Mouse (Mus musculus): ENCODE results near the gene Eprs. TPM values are rescaled to one million over a fixed set of nuclear protein-coding genes. Genes with fewer than 3 reads are reported as not detected.
A peak's percentile ranks its signal among the peaks of the same experiment; 100 is the strongest.

Gene Eprs
- polyA plus RNA-seq, 1 experiment from 2014 or later, result 163 TPM

GRCm38 (mm10) chr1:185363526-185364182 is 810 bp downstream of the Eprs start:
- ATAC-seq (ENCODE audit: insufficient number of reproducible peaks, insufficient read depth, low FRiP score, low TSS enrichment), result peak; percentile 50; the same call in 1 of the 2 replicates
- H3K4me1 ChIP-seq, result peaks cover 16% of the 10 kb centered on the region
- H3K9ac ChIP-seq, result peak overlapping the region; percentile 90
- H3K36me3 ChIP-seq, result peaks cover 5% of the 10 kb centered on the region; the same call in 1 of the 2 replicates
- H3K4me2 ChIP-seq (replicated peaks), result peak overlapping the region; percentile 72
- no peaks in the 10 kb centered on the region for H3K9me3 ChIP-seq
- H3K27me3 ChIP-seq, result no peaks in the 10 kb centered on the region
- 4% methylated on average over 22 of the region's 22 CpGs for WGBS
- H3K27ac ChIP-seq, result peak overlapping the region; percentile 93
- peak overlapping the region; percentile 92 for H3K4me3 ChIP-seq

GRCm38 (mm10) chr1:185364183-185364540 is 1.3 kb downstream of the Eprs start:
- Histone ChIP-seq H3K4me3 (peak overlapping the region; percentile 92), H3K9ac (peak overlapping the region; percentile 90), H3K27me3 (no peaks in the 10 kb centered on the region), H3K27ac (no peak overlapping the region), H3K4me1 (peaks cover 16% of the 10 kb centered on the region), H3K4me2 (replicated peaks) (peak overlapping the region; percentile 72), H3K36me3 (peaks cover under 1% of the 10 kb centered on the region; the same call in 1 of the 2 replicates), H3K9me3 (no peaks in the 10 kb centered on the region)
- WGBS, result 46% methylated on average over 6 of the region's 6 CpGs
- ATAC-seq (ENCODE audit: insufficient number of reproducible peaks, insufficient read depth, low FRiP score, low TSS enrichment), result no peak

DNA sequence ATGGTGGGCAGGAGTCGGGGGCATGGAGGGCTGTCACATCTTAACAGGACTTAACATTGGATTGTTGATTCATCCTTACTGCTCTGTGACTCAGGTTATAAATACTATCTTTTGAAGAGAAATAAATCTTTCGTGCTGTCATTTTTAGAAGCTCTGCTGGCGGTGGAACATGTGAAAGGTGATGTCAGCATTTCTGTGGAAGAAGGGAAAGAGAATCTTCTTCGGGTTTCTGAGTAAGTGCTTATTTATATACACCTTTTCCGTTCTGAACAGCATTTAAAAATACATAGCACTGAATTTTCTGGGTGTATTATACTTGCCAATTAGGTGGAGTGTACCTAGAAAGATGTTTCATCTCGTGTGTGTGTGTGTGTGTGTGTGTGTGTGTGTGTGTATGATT is 4.5 kb downstream of the Eprs start:
- Histone ChIP-seq H3K4me2 (replicated peaks) (no peak overlapping the region), H3K9me3 (no peaks in the 10 kb centered on the region), H3K4me3 (no peak overlapping the region), H3K36me3 (peaks cover 22% of the 10 kb centered on the region), H3K9ac (no peak overlapping the region), H3K4me1 (peaks cover 16% of the 10 kb centered on the region), H3K27me3 (no peaks in the 10 kb centered on the region), H3K27ac (no peak overlapping the region)
- WGBS, result 85% methylated on average over 6 of the region's 6 CpGs
- no peak for ATAC-seq (ENCODE audit: insufficient number of reproducible peaks, insufficient read depth, low FRiP score, low TSS enrichment)

DNA sequence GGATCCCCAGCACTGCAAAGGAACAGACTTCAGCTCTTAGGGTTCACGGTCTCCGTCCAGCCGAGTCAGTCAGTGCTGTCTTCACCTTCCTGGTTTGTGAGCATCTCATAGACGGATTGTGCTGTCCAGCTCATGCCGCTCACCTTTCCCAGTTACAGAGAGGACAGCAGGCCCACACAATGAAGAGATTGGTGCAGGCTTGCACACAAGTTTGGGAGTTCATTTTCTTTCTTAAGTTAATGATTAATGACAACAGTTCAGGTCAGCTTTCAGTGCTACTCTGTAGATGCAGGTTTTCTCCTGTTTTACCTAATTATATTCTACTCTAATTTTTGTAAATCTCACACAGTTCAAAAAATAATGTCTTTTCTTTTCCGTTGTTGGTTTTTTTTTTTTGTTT is 7.1 kb downstream of the Eprs start:
- peaks cover 40% of the 10 kb centered on the region for H3K36me3 ChIP-seq

DNA sequence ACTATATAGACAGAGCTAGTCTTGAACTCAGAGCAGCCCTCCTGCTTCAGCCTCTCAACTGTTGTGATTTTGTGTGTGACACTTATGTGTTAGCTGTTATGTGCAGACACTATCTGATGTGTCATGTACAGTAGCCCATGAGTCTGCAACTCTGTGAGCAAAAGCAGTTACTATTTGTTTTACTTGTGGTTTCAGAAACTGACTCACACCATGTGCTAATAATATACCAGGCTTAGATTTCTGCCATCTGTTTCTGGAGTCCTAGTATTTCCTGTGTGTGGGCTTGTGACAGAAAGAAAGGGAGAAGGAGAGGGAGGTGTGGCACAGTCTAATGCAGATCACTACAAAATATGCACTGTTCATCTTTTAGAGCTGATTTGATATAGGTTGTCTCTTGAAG is 13.5 kb downstream of the Eprs start:
- Histone ChIP-seq H3K27ac (no peak overlapping the region), H3K36me3 (peaks cover 74% of the 10 kb centered on the region), H3K9me3 (no peaks in the 10 kb centered on the region), H3K4me2 (replicated peaks) (no peak overlapping the region), H3K9ac (no peak overlapping the region), H3K4me1 (no peaks in the 10 kb centered on the region), H3K4me3 (no peak overlapping the region), H3K27me3 (no peaks in the 10 kb centered on the region)
- ATAC-seq (ENCODE audit: insufficient number of reproducible peaks, insufficient read depth, low FRiP score, low TSS enrichment), result no peak

More for the DNA sequence above, 7.1 kb downstream of the Eprs start:
- H3K27ac ChIP-seq, result no peak overlapping the region
- WGBS, result 93% methylated on average over 6 of the region's 6 CpGs
- no peaks in the 10 kb centered on the region for H3K27me3 ChIP-seq
- no peak overlapping the region for H3K9ac ChIP-seq
- no peak overlapping the region for H3K4me2 ChIP-seq (replicated peaks)
- H3K4me1 ChIP-seq, result peaks cover 6% of the 10 kb centered on the region; the same call in 1 of the 2 replicates
- H3K4me3 ChIP-seq, result no peak overlapping the region
- no peak for ATAC-seq (ENCODE audit: insufficient number of reproducible peaks, insufficient read depth, low FRiP score, low TSS enrichment)
- H3K9me3 ChIP-seq, result no peaks in the 10 kb centered on the region

GRCm38 (mm10) chr1:185377429-185377828 is 14.6 kb downstream of the Eprs start:
- Histone ChIP-seq H3K4me3 (no peak overlapping the region), H3K9ac (no peak overlapping the region), H3K4me1 (no peaks in the 10 kb centered on the region), H3K4me2 (replicated peaks) (no peak overlapping the region), H3K27ac (no peak overlapping the region), H3K27me3 (no peaks in the 10 kb centered on the region), H3K36me3 (peaks cover 76% of the 10 kb centered on the region), H3K9me3 (no peaks in the 10 kb centered on the region)
- WGBS, result 92% methylated on average over 2 of the region's 2 CpGs
- no peak for ATAC-seq (ENCODE audit: insufficient number of reproducible peaks, insufficient read depth, low FRiP score, low TSS enrichment)

DNA sequence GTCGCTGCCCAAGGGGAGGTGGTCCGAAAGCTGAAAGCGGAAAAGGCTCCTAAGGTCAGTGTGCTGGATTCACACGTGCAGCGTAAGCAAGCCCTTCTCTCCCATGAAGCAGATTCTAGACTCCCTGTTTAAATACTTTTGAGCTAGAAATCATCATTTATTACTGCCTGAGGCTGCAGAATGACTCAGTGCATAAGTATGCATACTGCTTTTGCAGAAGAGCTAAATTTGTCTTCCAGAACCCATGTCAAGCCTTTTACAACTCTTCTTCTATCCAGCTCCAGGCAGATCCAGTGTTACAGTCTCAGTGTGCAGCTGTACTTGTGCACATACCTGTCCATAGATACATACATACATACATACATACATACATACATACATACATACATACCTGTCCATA is 38.8 kb downstream of the Eprs start:
- 97% methylated on average over 5 of the region's 5 CpGs for WGBS
- Histone ChIP-seq H3K36me3 (peaks cover 65% of the 10 kb centered on the region), H3K4me1 (no peaks in the 10 kb centered on the region), H3K27ac (no peak overlapping the region), H3K4me3 (no peak overlapping the region), H3K4me2 (replicated peaks) (no peak overlapping the region), H3K9me3 (no peaks in the 10 kb centered on the region), H3K9ac (no peak overlapping the region), H3K27me3 (no peaks in the 10 kb centered on the region)
- ATAC-seq (ENCODE audit: insufficient number of reproducible peaks, insufficient read depth, low FRiP score, low TSS enrichment), result no peak

DNA sequence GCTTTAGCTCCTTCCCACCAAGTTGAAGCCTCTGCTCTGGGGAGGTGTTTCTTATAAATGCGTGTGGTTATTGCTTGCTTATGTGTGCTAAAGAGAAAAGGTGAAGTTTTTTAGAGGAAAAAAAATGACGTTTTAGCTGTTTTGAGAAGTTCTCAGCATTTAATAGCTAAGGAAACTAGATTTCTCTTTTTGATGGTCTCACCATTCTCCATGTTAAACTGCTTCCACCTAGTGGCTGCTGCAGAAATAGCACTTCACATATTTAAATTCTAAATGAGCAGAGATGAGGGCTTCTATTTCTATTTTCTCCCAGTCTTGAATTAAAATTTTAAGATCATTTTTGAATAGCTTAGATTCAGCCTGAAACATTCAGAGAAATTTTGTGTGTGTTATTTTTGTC is 41.2 kb downstream of the Eprs start:
- 43% methylated on average over 2 of the region's 2 CpGs for whole genome bisulfite sequencing
- H3K36me3 ChIP-seq, result peaks cover 67% of the 10 kb centered on the region

DNA sequence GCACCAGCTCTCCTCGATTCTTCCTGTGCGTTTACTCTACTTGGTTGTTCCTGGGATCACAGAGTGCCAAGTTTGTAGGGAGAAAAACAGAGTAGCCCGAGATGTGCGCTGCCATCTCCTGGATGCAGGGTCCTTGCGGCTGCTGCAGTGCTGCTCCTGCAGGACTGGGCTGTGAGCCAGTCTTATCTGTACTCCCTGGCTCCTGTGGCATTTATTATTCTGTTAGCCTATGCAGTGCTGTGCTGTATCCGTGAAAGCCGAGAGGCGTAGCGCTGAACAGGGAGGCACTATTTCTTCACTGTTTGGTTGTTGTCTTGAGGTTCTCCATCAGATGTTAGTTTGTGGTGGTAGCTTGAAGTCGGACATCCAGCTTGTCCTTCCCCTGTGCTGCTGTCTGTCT is 43.1 kb downstream of the Eprs start:
- Histone ChIP-seq H3K4me1 (no peaks in the 10 kb centered on the region), H3K27ac (no peak overlapping the region), H3K36me3 (peaks cover 67% of the 10 kb centered on the region), H3K27me3 (no peaks in the 10 kb centered on the region), H3K4me3 (no peak overlapping the region), H3K9me3 (no peaks in the 10 kb centered on the region), H3K9ac (no peak overlapping the region), H3K4me2 (replicated peaks) (no peak overlapping the region)
- 94% methylated on average over 10 of the region's 10 CpGs for WGBS
- no peak for ATAC-seq (ENCODE audit: insufficient number of reproducible peaks, insufficient read depth, low FRiP score, low TSS enrichment)

More for the DNA sequence above, 41.2 kb downstream of the Eprs start:
- H3K4me1 ChIP-seq, result no peaks in the 10 kb centered on the region
- no peak overlapping the region for H3K27ac ChIP-seq
- H3K9ac ChIP-seq, result no peak overlapping the region
- H3K9me3 ChIP-seq, result no peaks in the 10 kb centered on the region
- no peak overlapping the region for H3K4me2 ChIP-seq (replicated peaks)
- no peaks in the 10 kb centered on the region for H3K27me3 ChIP-seq
- H3K4me3 ChIP-seq, result no peak overlapping the region
- ATAC-seq (ENCODE audit: insufficient number of reproducible peaks, insufficient read depth, low FRiP score, low TSS enrichment), result no peak

DNA sequence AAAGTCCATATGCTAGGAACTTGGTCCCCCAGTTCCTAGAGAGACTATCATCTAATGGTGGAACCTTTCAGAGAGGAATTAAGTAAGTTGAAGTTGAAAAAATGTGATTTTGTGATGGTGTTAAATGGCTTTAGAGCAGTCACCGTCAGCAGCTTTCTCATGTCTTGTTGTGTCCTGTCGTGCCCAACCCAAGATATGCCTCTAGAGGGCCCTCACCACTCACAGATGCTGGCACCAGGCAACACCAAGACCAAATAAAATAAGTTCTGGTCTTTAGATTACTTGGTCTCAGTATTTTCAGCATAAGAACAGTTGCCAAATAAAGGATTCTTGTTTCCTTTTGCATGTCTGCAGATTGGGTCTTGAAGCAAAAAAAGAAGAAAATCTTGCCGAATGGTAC is 47.0 kb downstream of the Eprs start:
- no peaks in the 10 kb centered on the region for H3K27me3 ChIP-seq
- H3K9ac ChIP-seq, result no peak overlapping the region
- H3K4me2 ChIP-seq (replicated peaks), result no peak overlapping the region
- peaks cover 68% of the 10 kb centered on the region for H3K36me3 ChIP-seq
- no peaks in the 10 kb centered on the region for H3K4me1 ChIP-seq
- WGBS, result 78% methylated on average over 3 of the region's 3 CpGs
- H3K27ac ChIP-seq, result no peak overlapping the region
- no peaks in the 10 kb centered on the region for H3K9me3 ChIP-seq
- ATAC-seq (ENCODE audit: insufficient number of reproducible peaks, insufficient read depth, low FRiP score, low TSS enrichment), result no peak
- H3K4me3 ChIP-seq, result no peak overlapping the region

DNA sequence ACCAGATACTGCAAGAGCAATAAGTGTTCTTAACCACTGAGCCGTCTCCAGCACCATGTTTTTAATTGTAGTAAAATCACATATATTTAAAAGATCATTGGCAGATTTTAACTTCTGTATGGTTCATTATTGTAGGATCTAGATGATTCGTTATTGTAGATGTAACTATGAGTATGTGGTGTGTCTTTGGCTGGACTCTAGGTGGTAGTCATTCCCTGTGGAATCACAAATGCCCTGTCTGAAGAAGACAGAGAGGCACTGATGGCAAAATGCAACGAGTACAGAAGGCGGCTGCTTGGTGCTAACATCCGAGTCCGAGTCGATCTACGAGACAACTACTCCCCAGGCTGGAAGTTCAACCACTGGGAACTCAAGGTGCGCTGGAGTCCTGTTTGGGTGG is 55.2 kb downstream of the Eprs start:
- Histone ChIP-seq H3K9me3 (no peaks in the 10 kb centered on the region), H3K4me2 (replicated peaks) (no peak overlapping the region), H3K36me3 (peaks cover 74% of the 10 kb centered on the region), H3K27me3 (no peaks in the 10 kb centered on the region), H3K9ac (no peak overlapping the region), H3K27ac (no peak overlapping the region), H3K4me1 (no peaks in the 10 kb centered on the region), H3K4me3 (no peak overlapping the region)
- ATAC-seq (ENCODE audit: insufficient number of reproducible peaks, insufficient read depth, low FRiP score, low TSS enrichment), result no peak
- WGBS, result 90% methylated on average over 9 of the region's 9 CpGs

- Histone ChIP-seq H3K4me3 (no peak overlapping the region), H3K9ac (no peak overlapping the region), H3K9me3 (no peaks in the 10 kb centered on the region), H3K4me1 (no peaks in the 10 kb centered on the region), H3K4me2 (replicated peaks) (no peak overlapping the region), H3K27me3 (no peaks in the 10 kb centered on the region), H3K36me3 (peaks cover 72% of the 10 kb centered on the region), H3K27ac (no peak overlapping the region)
- WGBS, result 89% methylated on average over 5 of the region's 5 CpGs
- ATAC-seq (ENCODE audit: insufficient number of reproducible peaks, insufficient read depth, low FRiP score, low TSS enrichment), result no peak
Measured at GRCm38 (mm10) chr1:185419805-185420204, 57.0 kb downstream of the Eprs start.
